Mouse (Mus musculus) Muller cell, postnatal 12 days (primary cell): ENCODE measurements at regions not wholly inside any gene's neighbourhood (a gene's known extent, or its start where the extent isn't known, plus 50 kb on each side); places are given as distances from the start of the nearest gene placed in this dataset.

Experiments used
- DNase-seq: peaks from one replicate; pipeline ENCODE4 v3.0.0-alpha.2; 2015; ENCODE audit errors: inconsistent ontology term

- DNase-seq = no peak
Observed at GRCm38 (mm10) chr3:41233439-41233838, 150.6 kb upstream of the Pgrmc2 start.

GRCm38 (mm10) chr3:41230961-41231377, 148.1 kb upstream of the Pgrmc2 start:
- no peak for DNase-seq

- no peak for DNase-seq
Observed at GRCm38 (mm10) chr3:41229493-41229892, 146.6 kb upstream of the Pgrmc2 start.

GRCm38 (mm10) chr3:41228536-41228935, 145.7 kb upstream of the Pgrmc2 start:
- DNase-seq = peak; percentile 81

GRCm38 (mm10) chr3:41220746-41221145, 137.9 kb upstream of the Pgrmc2 start:
- peak; percentile 72 for DNase-seq

- no peak for DNase-seq
Observed at GRCm38 (mm10) chr3:41217770-41218169, 134.9 kb upstream of the Pgrmc2 start.

GRCm38 (mm10) chr3:41213533-41213932, 130.7 kb upstream of the Pgrmc2 start:
- peak; percentile 37 for DNase-seq

GRCm38 (mm10) chr3:41210333-41210732, 127.5 kb upstream of the Pgrmc2 start:
- DNase-seq = no peak

GRCm38 (mm10) chr3:41202895-41203294, 120.0 kb upstream of the Pgrmc2 start:
- no peak for DNase-seq

GRCm38 (mm10) chr3:41201782-41202181, 118.9 kb upstream of the Pgrmc2 start:
- no peak for DNase-seq

- no peak for DNase-seq
Observed at GRCm38 (mm10) chr3:41200026-41200425, 117.2 kb upstream of the Pgrmc2 start.

- peak; percentile 40 for DNase-seq
Observed at GRCm38 (mm10) chr3:41198216-41198976, 115.5 kb upstream of the Pgrmc2 start.

GRCm38 (mm10) chr3:41195113-41195975, 112.5 kb upstream of the Pgrmc2 start:
- DNase-seq = peak; percentile 96

GRCm38 (mm10) chr3:41194311-41195112, 111.7 kb upstream of the Pgrmc2 start:
- peak; percentile 85 for DNase-seq

- peak; percentile 71 for DNase-seq
Observed at GRCm38 (mm10) chr3:41185305-41186097, 102.7 kb upstream of the Pgrmc2 start.

GRCm38 (mm10) chr3:41184375-41184774, 101.5 kb upstream of the Pgrmc2 start:
- no peak for DNase-seq

GRCm38 (mm10) chr3:41182900-41183595, 100.2 kb upstream of the Pgrmc2 start:
- DNase-seq = peak; percentile 35

- DNase-seq = peak; percentile 78
Observed at GRCm38 (mm10) chr3:41182036-41182899, 99.4 kb upstream of the Pgrmc2 start.

GRCm38 (mm10) chr3:41181438-41181837, 98.6 kb upstream of the Pgrmc2 start:
- no peak for DNase-seq
